Mouse (Mus musculus) small intestine, adult 2 months (tissue): Measurements from ENCODE around the gene Parm1. TPM values are rescaled to one million over a fixed set of nuclear protein-coding genes. Genes with fewer than 3 reads are reported as not detected.

Experiments used
- H3K27ac ChIP-seq: fragments of 200-500 bp; 2 replicates; pipeline ENCODE4 v1.5.1; 2012; ENCODE audit warnings: low read depth, low read length, control low read depth, inconsistent platforms; ENCODE audit not compliant: insufficient read depth
- H3K27me3 ChIP-seq: fragments of 200-500 bp; 2 replicates; pipeline ENCODE4 v1.6.1; 2012; ENCODE audit warnings: mild to moderate bottlenecking, moderate library complexity, low read length, inconsistent platforms; ENCODE audit not compliant: control insufficient read depth, insufficient read depth
- H3K36me3 ChIP-seq: fragments of 200-500 bp; 2 replicates; pipeline ENCODE4 v1.6.1; 2012; ENCODE audit warnings: mild to moderate bottlenecking, low read length, control low read depth, inconsistent platforms; ENCODE audit not compliant: control insufficient read depth, insufficient read depth
- H3K4me1 ChIP-seq: fragments of 200-500 bp; 2 replicates; pipeline ENCODE4 v1.6.1; 2012; ENCODE audit warnings: low read length, inconsistent platforms, mixed read lengths; ENCODE audit not compliant: control insufficient read depth, insufficient read depth, insufficient read length
- H3K4me3 ChIP-seq: fragments of 200-500 bp; 2 replicates; pipeline ENCODE4 v1.5.1; 2012; ENCODE audit warnings: low read depth, mild to moderate bottlenecking, control low read depth, inconsistent platforms, low read length, moderate library complexity
- CTCF ChIP-seq: fragments of 200-500 bp; IDR thresholded peaks from 2 replicates; pipeline ENCODE4 v1.5.1; 2012; ENCODE audit warnings: low read depth, mild to moderate bottlenecking, control low read depth, inconsistent platforms, low read length, moderate library complexity, mixed read lengths; ENCODE audit not compliant: insufficient replicate concordance, insufficient read length; ENCODE audit errors: extremely low read depth
- POLR2A ChIP-seq: fragments of 200-500 bp; IDR thresholded peaks from 2 replicates; pipeline ENCODE4 v1.6.1; 2012; ENCODE audit warnings: low read depth, mild to moderate bottlenecking, control low read depth, inconsistent platforms, low read length, moderate library complexity
- WGBS: fragments of 180-500 bp; shearing (Covaris S2); methylation state at CpG from one replicate; pipeline ENCODE4 v1.1.7; 2018; 5-methylcytosine and 5-hydroxymethylcytosine counted together
- polyA plus RNA-seq: library from polyadenylated mRNA; depleted of rRNA; stranded (reverse); fragments of >200 nt; gene quantifications from 2 replicates; pipeline ENCODE4 v1.2.3, GENCODE M21; 2012; rRNA removed

Parm1 gene
- polyA plus RNA-seq = 5.9 and 10.4 TPM in 2 replicates

GRCm38 (mm10) chr5:91517480-91518301 lies at the start of gene Parm1:
Gene Parm1, plus strand, starts transcription at chr5:91517615.
- no peaks in the 10 kb centered on the region for H3K36me3 ChIP-seq
- peak; percentile 83 for TF ChIP-seq CTCF
- peak; percentile 79; the same call in 1 of the 2 replicates for TF ChIP-seq POLR2A
- peaks cover 6% of the 10 kb centered on the region for H3K4me1 ChIP-seq
- peak within 1 kb of the TSS; percentile 53 for H3K27ac ChIP-seq
- H3K27me3 ChIP-seq = no peaks in the 10 kb centered on the region
- WGBS = under 1% methylated on average over 48 of the region's 48 CpGs
- H3K4me3 ChIP-seq = peak within 1 kb of the TSS; percentile 93

DNA sequence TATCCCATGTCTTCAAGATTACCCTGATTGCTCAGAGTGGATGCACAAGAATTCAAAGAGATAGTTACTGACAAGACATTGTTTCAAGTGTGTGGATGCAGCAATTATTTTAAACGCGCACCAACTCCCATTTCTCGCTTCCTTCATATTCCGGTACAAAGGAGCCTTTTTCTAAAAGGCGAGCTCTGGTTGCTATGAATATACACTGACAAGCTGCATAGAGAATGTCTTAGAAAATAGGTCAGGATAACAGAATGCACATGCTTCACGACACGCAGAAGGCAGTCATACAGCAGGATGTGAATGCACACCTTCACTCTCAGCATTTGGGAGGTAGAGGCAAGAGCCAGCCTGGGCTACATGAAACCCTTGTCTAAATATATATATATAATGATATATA lies 42.2 kb upstream of the Parm1 start:
- H3K27me3 ChIP-seq = no peaks in the 10 kb centered on the region
- WGBS = 91% methylated on average over 7 of the region's 7 CpGs
- TF ChIP-seq POLR2A (no peak), CTCF (no peak)
- H3K27ac ChIP-seq = no peak overlapping the region
- H3K4me3 ChIP-seq = no peak overlapping the region
- no peaks in the 10 kb centered on the region for H3K36me3 ChIP-seq
- H3K4me1 ChIP-seq = no peaks in the 10 kb centered on the region

DNA sequence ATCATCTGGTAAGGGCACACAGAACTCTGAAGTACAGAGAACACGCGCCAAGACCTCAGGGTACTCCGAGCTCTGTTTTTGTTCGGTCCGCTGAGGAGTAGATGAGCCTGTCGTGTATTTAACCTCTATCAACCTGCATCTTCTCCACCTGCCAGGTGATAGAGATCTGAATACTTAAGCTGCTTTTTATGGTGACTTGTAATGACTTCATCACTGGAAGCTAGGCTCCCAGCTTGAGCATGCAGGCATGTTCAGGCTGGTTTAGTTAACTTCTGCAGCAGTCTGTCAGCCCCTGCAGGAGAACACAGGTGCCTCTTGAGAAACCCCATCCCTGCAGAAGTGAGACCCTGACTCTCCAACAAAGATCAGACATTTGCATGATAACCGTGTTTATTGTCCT lies 40.6 kb upstream of the Parm1 start:
- Histone ChIP-seq H3K4me1 (no peaks in the 10 kb centered on the region), H3K36me3 (no peaks in the 10 kb centered on the region), H3K27me3 (no peaks in the 10 kb centered on the region), H3K4me3 (no peak overlapping the region), H3K27ac (no peak overlapping the region)
- WGBS = 82% methylated on average over 7 of the region's 7 CpGs
- no peak for TF ChIP-seq CTCF
- TF ChIP-seq POLR2A = no peak

GRCm38 (mm10) chr5:91478673-91479072 lies 38.7 kb upstream of the Parm1 start:
- no peaks in the 10 kb centered on the region for H3K36me3 ChIP-seq
- H3K27ac ChIP-seq = no peak overlapping the region
- no peaks in the 10 kb centered on the region for H3K4me1 ChIP-seq
- 88% methylated on average over 4 of the region's 4 CpGs for whole genome bisulfite sequencing
- H3K27me3 ChIP-seq = no peaks in the 10 kb centered on the region
- TF ChIP-seq POLR2A = no peak
- no peak for TF ChIP-seq CTCF
- H3K4me3 ChIP-seq = no peak overlapping the region

DNA sequence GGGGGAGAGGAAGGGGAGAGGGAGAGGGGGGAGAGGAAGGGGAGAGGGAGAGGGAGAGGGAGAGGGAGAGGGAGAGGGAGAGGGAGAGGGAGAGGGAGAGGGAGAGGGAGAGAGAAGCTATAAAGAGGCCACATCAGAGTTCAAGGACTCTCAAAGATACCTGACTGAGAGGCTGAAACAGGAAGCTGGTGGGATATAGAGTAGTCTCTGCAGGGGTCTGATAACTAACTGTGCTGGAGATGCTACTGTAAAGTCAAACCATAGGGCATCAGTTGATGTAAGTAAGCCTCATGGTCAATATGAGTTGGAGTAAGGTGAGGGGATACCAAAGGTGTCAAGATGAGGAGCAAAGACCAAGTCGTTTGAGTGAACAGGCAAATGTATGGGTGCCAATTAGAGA lies 37.3 kb upstream of the Parm1 start:
- WGBS = 58% methylated on average over 1 of the region's 1 CpGs
- Histone ChIP-seq H3K27ac (no peak overlapping the region), H3K27me3 (no peaks in the 10 kb centered on the region), H3K4me1 (no peaks in the 10 kb centered on the region), H3K4me3 (no peak overlapping the region), H3K36me3 (no peaks in the 10 kb centered on the region)
- TF ChIP-seq POLR2A = no peak

DNA sequence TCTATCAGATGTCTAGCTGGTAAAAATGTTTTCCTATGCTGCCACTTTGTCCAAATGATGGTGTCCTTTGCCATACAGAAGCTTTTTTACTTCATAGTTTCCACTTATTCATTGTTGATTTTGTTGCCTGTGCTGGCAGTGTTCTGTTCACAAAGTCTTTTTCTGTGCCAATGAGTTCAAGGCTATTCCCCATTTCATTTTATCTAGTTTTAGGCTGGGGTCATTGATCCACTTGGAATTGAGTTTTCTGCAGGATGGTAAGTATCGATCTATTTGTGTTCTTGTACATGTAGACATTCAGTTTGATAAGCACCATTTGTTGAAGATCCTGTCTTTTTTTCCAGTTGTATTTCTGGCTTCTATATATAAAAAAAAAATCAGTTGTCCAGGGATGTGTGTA lies 33.1 kb upstream of the Parm1 start:
- WGBS = 88% methylated on average over 1 of the region's 1 CpGs
- no peak for TF ChIP-seq POLR2A
- no peak for TF ChIP-seq CTCF

DNA sequence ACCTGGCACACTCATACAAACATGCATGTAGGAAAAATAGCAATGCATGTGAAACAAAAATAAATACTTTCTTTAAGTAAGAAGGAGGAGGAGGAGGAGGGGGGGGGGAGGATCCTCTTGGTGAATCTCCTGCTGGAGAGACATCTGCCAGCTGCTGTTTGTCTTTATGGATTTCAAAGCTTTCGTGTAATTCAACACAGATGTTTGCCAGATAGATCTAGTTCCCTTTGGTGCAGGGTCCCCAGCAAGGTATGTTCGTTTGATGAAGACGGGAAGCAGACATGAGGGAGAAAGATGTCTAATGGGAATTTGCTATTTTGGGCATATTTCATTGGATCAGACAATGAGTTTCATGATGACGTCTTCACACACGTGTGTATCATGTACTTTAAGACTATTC lies 23.0 kb upstream of the Parm1 start:
- no peaks in the 10 kb centered on the region for H3K36me3 ChIP-seq
- 70% methylated on average over 5 of the region's 5 CpGs for WGBS
- H3K4me3 ChIP-seq = no peak overlapping the region
- H3K4me1 ChIP-seq = no peaks in the 10 kb centered on the region
- no peak for TF ChIP-seq POLR2A
- no peak for TF ChIP-seq CTCF
- no peak overlapping the region for H3K27ac ChIP-seq
- H3K27me3 ChIP-seq = no peaks in the 10 kb centered on the region

More for the DNA sequence above, 33.1 kb upstream of the Parm1 start:
- no peaks in the 10 kb centered on the region for H3K27me3 ChIP-seq
- no peaks in the 10 kb centered on the region for H3K36me3 ChIP-seq
- H3K27ac ChIP-seq = no peak overlapping the region
- H3K4me3 ChIP-seq = no peak overlapping the region
- no peaks in the 10 kb centered on the region for H3K4me1 ChIP-seq
